8 mouse cellular contexts compared by ENCODE assay signal in genomic region chr2:76001392-76001791, GRCm38 (mm10). TPM values are rescaled to one million over a fixed set of nuclear protein-coding genes. Genes with fewer than 3 reads are reported as not detected.
DNase-seq lines count a peak whose midpoint lies in the region; ATAC-seq lines count a peak whose summit lies in the region.

No protein-coding gene starts in this region.

- ATAC-seq in lung, embryonic 16.5 days (ENCODE audit: low read depth) = 0 out of 2 replicates have a peak, but pooled peaks have one; percentile 42
- no peak for ATAC-seq in forebrain, embryonic 16.5 days

- peak; percentile 19 to 57 for DNase-seq in urinary bladder, adult 18-20 months (ENCODE audit: low spot score in 2 of 2)
- no peak for DNase-seq in urinary bladder, postnatal 10 days (ENCODE audit: low spot score)
- peak; percentile 33 for DNase-seq in adrenal gland, adult 8-10 months
- DNase-seq in embryonic facial prominence, embryonic 10.5 days (ENCODE audit: low spot score) = peak; percentile 75
- peak; percentile 50 to 82 for DNase-seq in kidney, adult 8-10 months
- DNase-seq in spleen, postnatal 14 days (ENCODE audit: low spot score in 2 of 2) = peak; percentile 22 to 51

- no peaks in the 10 kb centered on the region for H3K36me3 ChIP-seq in embryonic facial prominence, embryonic 10.5 days (replicated peaks)
- H3K36me3 ChIP-seq in lung, embryonic 16.5 days (ENCODE audit: control insufficient read depth, insufficient read depth, low read length) = no peaks in the 10 kb centered on the region
- H3K36me3 ChIP-seq in forebrain, embryonic 16.5 days (ENCODE audit: control insufficient read depth, insufficient read depth) = no peaks in the 10 kb centered on the region

- no peak overlapping the region for H3K27ac ChIP-seq in embryonic facial prominence, embryonic 10.5 days (replicated peaks)
- no peak overlapping the region for H3K27ac ChIP-seq in lung, embryonic 16.5 days (ENCODE audit: low read length)
- H3K27ac ChIP-seq in forebrain, embryonic 16.5 days (ENCODE audit: low read length) = no peak overlapping the region

- 37% methylated on average over 8 of the region's 8 CpGs for WGBS in embryonic facial prominence, embryonic 10.5 days
- 37% methylated on average over 8 of the region's 8 CpGs for WGBS in lung, embryonic 16.5 days
- WGBS in forebrain, embryonic 16.5 days = 50% methylated on average over 8 of the region's 8 CpGs

- H3K9ac ChIP-seq in lung, embryonic 16.5 days (ENCODE audit: low read length) = no peak overlapping the region
- H3K9ac ChIP-seq in forebrain, embryonic 16.5 days (replicated peaks; ENCODE audit: low read depth, low read length) = no peak overlapping the region

- H3K27me3 ChIP-seq in embryonic facial prominence, embryonic 10.5 days (replicated peaks; ENCODE audit: low read depth, poor library complexity, severe bottlenecking) = no peaks in the 10 kb centered on the region
- H3K27me3 ChIP-seq in lung, embryonic 16.5 days (ENCODE audit: control insufficient read depth, insufficient read depth, low read depth, low read length) = no peaks in the 10 kb centered on the region
- H3K27me3 ChIP-seq in forebrain, embryonic 16.5 days (replicated peaks; ENCODE audit: control insufficient read depth, insufficient read depth, low read length) = no peaks in the 10 kb centered on the region

- no peak overlapping the region for H3K4me3 ChIP-seq in embryonic facial prominence, embryonic 10.5 days
- no peak overlapping the region for H3K4me3 ChIP-seq in lung, embryonic 16.5 days (ENCODE audit: low read length)
- H3K4me3 ChIP-seq in forebrain, embryonic 16.5 days (replicated peaks; ENCODE audit: low read length) = no peak overlapping the region

- H3K4me2 ChIP-seq in lung, embryonic 16.5 days (ENCODE audit: low read depth, low read length) = no peak overlapping the region
- no peak overlapping the region for H3K4me2 ChIP-seq in forebrain, embryonic 16.5 days (ENCODE audit: low read length)

- H3K4me1 ChIP-seq in embryonic facial prominence, embryonic 10.5 days = peaks cover 43% of the 10 kb centered on the region
- peaks cover 2% of the 10 kb centered on the region; the same call in 1 of the 2 replicates for H3K4me1 ChIP-seq in lung, embryonic 16.5 days (replicated peaks; ENCODE audit: control insufficient read depth, insufficient read depth, low read length)
- H3K4me1 ChIP-seq in forebrain, embryonic 16.5 days (replicated peaks; ENCODE audit: control insufficient read depth, insufficient read depth, low read length) = peaks cover 19% of the 10 kb centered on the region

- no peaks in the 10 kb centered on the region for H3K9me3 ChIP-seq in embryonic facial prominence, embryonic 10.5 days
- no peaks in the 10 kb centered on the region for H3K9me3 ChIP-seq in lung, embryonic 16.5 days (ENCODE audit: control insufficient read depth, low read length)
- no peaks in the 10 kb centered on the region for H3K9me3 ChIP-seq in forebrain, embryonic 16.5 days (ENCODE audit: control insufficient read depth, low read length)

RNA-seq across cellular contexts. Expression of gene Ttc30a1, which starts 19.6 kb away (rescaled TPM):
- total RNA-seq in adrenal gland, adult 8-10 months (2022) = 1 to 10 TPM; 2.9 to 4.2 (median 4.2) TPM
- polyA plus RNA-seq in embryonic facial prominence, embryonic 10.5 days (2016; fragmentation: Nextera tagmentation; extraction: Ambion mirVana) = 11.5 and 11.7 TPM in 2 replicates
- 8.9 and 10.1 TPM in 2 replicates for polyA plus RNA-seq in lung, embryonic 16.5 days (2015; fragmentation: Nextera tagmentation; extraction: Ambion mirVana)
- polyA plus RNA-seq in forebrain, embryonic 16.5 days (2015; fragmentation: Nextera tagmentation; extraction: Ambion mirVana) = 7.4 and 8.4 TPM in 2 replicates

RNA-seq across cellular contexts. Expression of gene Ttc30a2, which starts 23.4 kb away (rescaled TPM):
- total RNA-seq in adrenal gland, adult 8-10 months (2022) = under 1 TPM; 0.20 to 0.59 (median 0.28) TPM
- polyA plus RNA-seq in embryonic facial prominence, embryonic 10.5 days (2016; fragmentation: Nextera tagmentation; extraction: Ambion mirVana) = 0.23 and 0.65 TPM in 2 replicates
- polyA plus RNA-seq in lung, embryonic 16.5 days (2015; fragmentation: Nextera tagmentation; extraction: Ambion mirVana) = 0.34 and 0.54 TPM in 2 replicates
- polyA plus RNA-seq in forebrain, embryonic 16.5 days (2015; fragmentation: Nextera tagmentation; extraction: Ambion mirVana) = 0.67 and 0.98 TPM in 2 replicates
